Mouse (Mus musculus) G1E-ER4 (cell line): Measurements from ENCODE around the gene Tcte1. TPM values are rescaled to one million over a fixed set of nuclear protein-coding genes. Genes with fewer than 3 reads are reported as not detected.

ENCODE experiments used
- GATA1 ChIP-seq: IDR thresholded peaks from one replicate; pipeline ENCODE4 v1.8.0; 2012; ENCODE audit warnings: low read length, inconsistent platforms
- polyA plus RNA-seq: library from polyadenylated mRNA; stranded (reverse); fragments of >175 nt; gene quantifications from 2 replicates; pipeline ENCODE4 v1.2.3, GENCODE M21; 2012

Tcte1 gene
- polyA plus RNA-seq, 1 experiment: not detected

DNA sequence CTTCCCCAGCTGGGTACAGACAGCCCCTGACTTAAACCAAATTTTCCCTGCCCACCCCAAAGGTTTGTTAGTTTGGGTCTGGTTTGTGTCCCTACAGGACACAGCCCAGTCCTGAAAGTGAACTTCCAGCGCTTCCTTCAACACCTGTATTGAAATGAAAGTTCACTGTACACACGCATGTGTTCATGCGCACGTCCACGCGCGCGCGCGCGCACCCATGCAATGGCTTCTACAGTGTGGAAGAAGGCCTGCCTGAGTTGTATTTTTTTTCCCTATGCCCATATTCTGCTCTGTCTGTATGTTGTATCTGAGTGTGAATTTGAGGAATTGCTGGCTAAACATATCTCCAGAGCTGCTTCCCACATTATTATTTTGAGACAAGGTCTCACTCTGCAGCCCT lies 41.9 kb downstream of the Tcte1 start:
- no peak for TF ChIP-seq GATA1

DNA sequence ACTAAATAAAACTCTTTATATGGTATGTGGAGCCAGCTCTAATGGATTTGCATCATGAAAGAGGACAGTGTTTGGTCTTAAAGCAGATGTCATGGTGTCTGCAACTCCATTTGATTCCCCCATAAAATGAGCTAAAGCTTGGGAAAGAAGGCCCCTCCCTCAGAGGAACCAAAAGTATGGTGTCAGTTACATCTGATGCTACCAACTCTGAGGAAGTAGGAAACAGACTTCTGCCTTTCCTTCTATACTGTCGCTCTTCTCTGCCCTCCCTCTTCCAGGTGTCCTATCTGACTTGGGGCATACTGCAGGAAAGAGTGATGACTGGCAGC lies 42.8 kb downstream of the Tcte1 start:
- TF ChIP-seq GATA1: no peak

DNA sequence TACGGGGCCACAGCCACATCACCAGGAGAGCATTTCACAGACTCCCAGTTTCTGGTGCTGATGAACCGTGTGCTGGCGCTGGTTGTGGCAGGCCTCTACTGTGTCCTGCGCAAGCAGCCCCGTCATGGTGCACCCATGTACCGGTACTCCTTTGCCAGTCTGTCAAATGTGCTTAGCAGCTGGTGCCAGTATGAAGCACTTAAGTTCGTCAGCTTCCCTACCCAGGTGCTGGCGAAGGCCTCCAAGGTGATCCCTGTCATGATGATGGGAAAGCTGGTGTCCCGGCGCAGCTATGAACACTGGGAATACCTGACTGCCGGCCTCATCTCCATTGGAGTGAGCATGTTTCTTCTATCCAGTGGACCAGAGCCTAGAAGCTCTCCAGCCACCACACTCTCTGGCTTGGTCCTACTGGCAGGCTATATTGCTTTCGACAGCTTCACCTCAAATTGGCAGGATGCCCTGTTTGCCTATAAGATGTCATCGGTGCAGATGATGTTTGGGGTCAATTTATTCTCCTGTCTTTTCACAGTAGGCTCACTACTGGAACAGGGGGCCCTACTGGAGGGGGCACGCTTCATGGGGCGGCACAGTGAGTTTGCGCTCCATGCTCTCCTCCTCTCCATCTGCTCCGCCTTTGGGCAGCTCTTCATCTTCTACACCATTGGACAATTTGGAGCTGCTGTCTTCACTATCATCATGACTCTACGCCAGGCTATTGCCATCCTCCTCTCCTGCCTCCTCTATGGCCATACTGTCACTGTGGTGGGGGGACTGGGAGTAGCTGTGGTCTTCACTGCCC lies 43.3 kb downstream of the Tcte1 start:
- no peak for TF ChIP-seq GATA1

DNA sequence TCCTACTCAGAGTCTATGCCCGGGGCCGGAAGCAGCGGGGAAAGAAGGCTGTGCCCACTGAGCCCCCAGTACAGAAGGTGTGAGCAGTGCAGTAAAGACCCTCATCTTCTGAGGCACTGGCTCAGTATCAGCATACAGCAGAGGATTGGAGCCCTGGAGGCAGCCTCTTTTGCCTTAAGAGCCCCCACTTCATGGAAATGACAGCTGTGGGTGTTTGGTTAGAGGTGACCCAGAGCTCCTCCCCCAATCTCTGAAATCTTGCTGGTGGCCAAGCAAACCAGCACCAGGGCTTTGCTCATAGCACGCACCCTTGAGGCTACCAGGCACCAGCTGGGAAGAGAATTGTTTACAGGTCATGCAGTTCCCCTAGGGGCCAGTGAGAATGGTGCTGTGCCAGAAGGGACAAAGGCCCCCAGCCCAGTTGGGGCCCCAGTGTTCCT lies 43.9 kb downstream of the Tcte1 start:
- TF ChIP-seq GATA1: no peak

DNA sequence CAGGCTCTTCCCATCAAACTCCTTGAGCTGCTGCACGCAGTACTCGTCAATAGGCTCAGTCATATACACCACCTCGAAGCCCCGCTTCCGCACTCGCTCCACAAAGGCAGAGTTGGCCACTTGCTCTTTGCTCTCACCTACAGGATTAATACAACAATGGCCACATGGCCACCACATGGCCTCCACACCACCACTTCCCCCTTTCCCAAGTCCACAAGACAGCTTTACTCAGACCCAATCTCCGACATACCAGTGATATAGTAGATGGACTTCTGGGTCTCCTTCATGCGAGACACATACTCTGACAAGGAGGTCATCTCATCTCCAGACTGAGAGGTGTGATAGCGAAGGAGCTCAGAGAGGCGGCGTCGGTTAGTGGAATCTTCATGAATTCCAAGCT lies 45.8 kb downstream of the Tcte1 start:
- TF ChIP-seq GATA1: no peak

DNA sequence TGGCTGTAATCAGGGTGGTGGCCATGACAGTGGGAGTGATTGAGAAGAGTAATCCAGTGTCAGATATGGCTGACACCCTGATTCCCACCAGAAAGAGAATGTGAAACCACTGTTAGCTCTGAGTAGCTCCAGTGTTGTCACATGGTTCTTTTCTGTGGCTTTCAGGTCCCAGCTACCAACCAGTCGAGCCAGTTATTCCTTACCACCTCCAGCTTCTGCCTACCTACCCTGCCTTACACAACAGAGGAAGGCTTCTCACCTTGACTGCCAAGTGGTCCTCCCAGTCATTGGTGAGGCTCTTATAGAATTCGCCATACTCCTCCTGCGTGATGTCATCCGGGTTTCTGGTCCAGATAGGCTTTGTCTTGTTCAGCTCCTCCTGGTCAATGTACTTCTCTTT lies 46.8 kb downstream of the Tcte1 start:
- TF ChIP-seq GATA1: no peak

DNA sequence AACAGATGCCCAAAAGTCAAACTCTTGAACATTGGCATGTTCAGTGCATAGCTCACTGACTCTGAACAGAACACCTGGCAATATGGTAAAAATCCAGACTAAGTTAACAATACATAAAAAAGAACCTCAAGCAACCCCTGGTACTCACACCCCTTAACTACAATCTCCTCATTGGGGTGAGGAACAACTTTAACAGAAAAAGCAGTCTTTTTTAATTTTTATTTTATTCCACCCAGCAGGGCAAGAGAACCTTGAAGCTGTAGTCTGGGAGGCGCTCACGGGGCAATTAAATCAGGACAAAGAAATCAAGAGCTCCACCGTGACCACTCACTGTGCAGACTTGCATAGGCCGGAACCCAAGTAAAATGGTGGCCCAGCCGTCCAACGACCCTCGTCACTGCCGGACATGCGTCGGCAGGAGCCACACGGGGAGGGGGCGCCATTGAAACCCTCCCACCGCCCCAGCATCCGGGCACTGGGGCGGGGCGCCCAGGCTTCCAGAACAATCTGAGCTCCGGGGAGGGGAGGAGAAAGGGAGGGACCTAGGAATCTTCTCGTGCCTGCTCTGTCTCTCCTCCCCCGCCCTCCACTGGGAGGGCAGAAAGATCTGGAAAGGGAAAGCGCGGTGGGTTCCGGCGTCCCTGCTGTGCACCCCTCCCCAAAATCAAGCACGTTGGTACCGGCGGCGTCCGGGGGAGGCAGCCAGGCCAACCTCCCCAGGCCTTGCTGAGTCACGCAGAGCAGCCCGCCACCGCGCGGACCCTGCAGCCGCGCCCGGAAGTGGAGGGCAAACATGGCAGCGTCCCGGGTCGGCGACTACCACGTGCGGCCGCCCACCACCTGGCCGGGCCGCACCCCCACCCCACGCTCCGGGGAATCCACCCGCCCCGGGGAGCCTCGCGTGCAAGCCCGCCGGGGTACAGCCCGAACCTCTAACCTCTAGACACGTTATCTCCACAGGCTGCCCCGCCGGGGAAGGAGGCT lies 49.2 kb downstream of the Tcte1 start:
- TF ChIP-seq GATA1: no peak

DNA sequence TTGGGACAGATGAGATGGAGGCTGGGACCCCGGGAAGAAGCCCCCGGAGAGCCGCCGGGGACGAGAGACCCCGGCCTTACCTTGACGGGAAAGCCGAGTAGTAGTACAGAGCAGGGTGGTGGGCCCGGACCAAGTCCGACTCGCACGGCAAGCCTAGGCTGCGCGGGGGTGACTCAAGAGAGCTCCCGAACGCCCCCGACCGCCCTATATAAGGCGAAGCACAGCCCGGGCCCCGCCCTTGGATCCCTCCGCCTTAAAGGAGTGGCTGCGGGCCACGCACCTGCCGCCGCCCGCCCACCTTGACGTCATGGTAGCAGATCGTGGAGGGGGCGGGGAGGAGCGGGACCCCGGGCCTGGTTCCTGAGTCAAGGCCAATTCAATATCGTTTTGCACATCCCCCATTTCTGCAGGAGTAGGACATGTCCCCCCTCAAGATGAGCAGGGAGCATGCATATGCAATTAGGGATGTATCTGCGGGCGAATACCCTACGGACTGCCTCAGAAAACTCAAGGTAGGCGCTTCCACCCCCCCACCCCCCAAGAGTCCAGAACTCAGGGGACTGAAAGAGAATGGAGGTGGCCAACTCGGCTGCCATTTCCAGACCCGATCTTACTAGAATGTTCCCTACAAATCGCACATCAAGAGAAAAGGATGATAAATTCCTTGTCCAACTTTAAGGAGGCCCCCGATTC lies 50.0 kb downstream of the Tcte1 start, which contains the start of gene Hsp90ab1:
Hsp90ab1 (minus strand) TSS at position 185 of the 693 bp plus-strand sequence.
- TF ChIP-seq GATA1: no peak

DNA sequence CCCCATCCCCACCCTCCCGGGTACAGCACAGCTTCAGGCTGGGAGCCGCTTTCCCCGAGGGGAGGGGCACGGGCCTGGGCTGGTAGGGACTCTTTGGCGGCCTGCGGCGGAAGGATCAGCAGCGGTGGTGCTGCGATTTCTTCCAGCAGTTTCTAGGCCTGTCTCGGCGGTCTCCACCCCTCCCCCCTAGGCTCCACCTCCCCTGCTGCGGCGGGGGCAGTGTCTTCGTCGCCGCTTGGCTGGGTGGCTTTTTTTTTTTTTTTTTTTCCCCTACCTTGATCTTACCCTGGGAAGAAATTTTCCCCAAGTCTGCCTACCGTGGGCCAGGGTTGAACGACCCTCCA lies 50.5 kb downstream of the Tcte1 start:
- TF ChIP-seq GATA1: no peak

DNA sequence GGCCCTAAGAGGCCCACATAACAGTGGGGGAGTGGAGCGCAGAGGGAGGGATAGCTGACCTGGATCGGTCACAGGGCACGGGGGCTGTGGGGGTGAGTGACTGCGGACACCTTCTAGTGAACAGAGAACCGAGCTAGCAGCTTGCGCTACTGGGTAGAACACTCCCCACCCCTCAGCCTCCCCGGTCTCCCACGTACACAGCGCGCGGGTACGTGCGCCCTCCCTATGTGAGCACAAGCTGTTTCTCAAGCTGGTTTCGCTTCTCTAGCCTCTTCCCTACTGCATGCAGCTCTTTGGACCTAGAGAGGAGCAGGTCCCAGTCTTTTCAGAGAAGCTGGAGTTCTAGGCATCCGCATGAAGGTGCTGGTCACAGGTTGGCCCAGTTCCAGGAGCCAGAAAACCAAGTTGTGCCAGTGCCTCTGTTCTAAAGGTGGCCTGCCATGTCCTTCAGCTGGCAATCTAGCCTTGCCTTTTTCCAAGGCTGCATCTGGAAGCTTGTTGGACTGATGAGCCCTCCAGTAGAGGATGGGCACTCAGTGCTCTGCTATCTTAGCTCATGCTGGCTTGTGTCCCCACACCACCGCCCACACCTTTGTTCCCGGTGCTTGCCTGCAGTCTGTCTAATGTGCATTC lies 51.0 kb downstream of the Tcte1 start:
- TF ChIP-seq GATA1: no peak

DNA sequence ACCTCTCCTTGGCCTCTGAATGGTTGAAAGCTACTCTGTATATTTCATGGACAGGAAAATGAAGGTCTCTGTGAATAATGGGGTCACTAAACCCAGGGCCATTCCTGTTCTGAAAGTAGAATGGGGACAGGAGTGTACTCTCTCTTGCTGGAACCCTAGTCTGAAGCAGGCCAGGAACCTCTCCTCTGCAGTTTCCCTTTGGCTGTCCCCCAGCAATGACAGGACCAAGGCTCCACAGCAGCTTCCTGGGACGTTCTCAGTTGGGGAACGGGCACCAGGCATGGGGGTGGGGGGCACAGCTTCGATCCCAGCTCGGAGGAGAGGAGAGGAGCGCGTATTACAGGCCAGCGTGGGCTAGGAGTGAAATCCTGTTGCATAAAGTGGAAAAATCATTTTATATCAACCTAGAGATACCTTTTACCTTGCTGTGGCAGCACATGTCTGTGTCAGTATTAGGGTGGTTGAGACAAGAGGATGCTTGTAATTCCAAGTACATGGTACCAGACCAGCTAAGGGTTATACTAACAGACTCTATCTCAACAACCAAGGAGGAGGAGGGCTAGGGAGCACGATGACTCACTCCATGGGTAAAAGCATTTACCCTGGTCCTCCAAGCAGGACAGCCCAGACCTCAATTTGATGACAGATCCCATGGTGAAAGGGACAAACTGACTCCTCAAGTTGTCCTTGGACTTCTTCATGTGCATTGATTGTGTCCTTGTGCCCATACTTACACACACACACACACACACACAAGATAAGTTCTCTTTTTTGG lies 52.1 kb downstream of the Tcte1 start:
- no peak for TF ChIP-seq GATA1

DNA sequence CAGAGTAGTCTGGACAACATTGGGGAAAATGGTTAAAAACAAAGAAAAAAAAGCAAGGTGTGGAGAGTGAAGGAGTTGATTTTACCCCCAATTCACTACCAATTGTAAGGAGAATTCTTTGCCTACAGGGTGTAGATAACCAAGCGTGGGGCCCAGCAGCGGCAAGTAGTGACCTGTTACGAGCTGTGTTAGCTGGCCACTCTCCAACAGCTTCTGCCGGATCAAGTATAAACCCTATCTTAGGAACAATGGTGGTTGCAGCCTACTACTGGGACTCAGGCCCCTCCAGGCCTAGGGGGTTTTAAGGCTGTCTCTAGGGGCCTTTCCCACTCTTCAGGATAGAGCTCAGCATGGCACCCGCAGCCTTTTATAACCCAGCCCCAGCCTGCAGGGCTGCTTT lies 55.0 kb downstream of the Tcte1 start:
- TF ChIP-seq GATA1: no peak

DNA sequence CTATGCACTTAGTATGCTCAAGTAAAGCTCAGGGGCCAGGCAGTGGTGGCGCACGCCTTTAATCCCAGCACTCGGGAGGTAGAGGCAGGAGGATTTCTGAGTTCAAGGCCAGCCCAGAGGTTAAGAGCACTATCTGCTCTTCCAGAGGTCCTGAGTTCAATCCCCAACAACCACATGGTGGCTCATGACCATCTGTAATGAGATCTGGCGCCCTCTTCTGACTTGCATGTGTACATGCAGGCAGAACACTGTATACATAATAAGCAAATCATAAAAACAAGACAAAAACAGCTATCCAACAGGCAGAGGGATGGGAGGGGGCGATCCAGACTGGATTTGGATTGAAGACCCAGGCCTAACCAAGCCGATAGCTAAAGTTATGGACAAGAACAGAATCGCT lies 55.6 kb downstream of the Tcte1 start:
- TF ChIP-seq GATA1: no peak

DNA sequence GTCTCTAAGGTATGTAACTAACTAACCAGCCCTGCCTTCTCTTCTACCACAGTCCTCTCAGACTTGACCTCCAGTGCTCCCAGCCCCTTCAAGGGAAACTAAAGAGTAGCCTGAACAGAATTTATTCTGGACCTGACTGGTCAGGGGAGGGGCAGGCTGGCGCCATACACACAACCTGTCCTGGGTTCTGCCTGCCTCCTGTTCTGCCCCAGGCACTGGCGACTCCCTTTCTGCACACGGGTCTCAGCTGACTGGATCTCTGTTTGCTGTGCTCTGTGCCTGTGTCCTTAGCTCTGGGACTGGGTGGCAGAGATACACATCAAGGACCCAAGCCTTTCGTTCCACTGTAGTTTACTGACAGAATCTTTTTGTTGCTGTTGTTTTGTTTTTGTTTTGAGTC lies 56.3 kb downstream of the Tcte1 start:
- TF ChIP-seq GATA1: no peak

DNA sequence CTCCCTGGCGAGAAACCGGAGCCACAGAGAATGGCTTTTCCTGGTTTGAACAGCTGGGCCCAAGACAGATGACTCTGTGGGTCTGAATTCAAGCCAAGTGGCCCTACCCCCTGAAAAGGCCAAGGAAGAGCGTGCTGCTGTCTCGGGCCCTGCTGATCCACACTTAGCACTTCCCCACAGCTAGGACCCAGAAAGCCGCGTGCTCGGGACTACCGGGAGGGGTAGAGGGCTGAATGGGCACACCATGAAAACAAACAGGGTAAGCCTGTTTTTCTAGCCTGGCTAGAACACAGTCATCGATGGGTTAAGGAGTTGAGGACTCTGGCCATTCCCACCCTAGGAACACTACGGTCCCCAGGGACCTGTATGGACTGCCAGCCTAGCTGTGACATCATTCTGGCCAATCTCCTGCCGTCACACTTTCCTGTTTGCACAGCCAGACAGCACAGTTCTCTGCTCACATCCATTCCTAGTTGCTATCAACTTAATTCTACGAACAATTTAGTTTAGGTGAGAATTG lies 57.8 kb downstream of the Tcte1 start:
- no peak for TF ChIP-seq GATA1

DNA sequence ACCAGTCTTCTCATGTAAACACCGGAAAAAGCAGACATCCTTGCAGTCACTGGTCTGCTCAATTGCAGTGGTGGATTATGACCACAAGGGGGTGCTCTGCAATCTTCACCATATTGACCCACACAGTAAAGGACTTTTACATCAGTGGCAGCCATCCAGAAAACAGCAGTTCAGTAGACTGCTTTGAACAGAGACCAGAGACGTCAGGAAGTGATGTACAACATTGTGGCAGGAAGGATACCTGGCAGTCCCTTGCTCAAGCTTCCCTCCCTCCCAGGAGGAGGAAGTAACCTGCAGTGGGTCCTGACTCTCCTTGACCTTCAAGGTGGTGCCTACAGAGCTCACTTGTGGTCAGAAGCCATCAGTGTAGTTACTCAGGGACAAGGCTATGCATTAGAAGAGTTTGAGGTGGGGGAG lies 58.3 kb downstream of the Tcte1 start:
- no peak for TF ChIP-seq GATA1
